Mouse (Mus musculus): ENCODE results near the gene Lmo4. TPM values are rescaled to one million over a fixed set of nuclear protein-coding genes. Genes with fewer than 3 reads are reported as not detected.
A peak's percentile ranks its signal among the peaks of the same experiment; 100 is the strongest.

Gene Lmo4
- polyA plus RNA-seq, 1 experiment from 2014 or later: 49.0 TPM

GRCm38 (mm10) chr3:144231931-144232330, 26.9 kb upstream of the Lmo4 start:
- 78% methylated on average over 6 of the region's 6 CpGs for WGBS
- Histone ChIP-seq H3K4me1 (ENCODE audit: control insufficient read depth, insufficient read depth, low read length) (no peaks in the 10 kb centered on the region), H3K4me2 (replicated peaks; ENCODE audit: low read depth, low read length) (no peak overlapping the region), H3K36me3 (ENCODE audit: control insufficient read depth, insufficient read depth, low read length) (no peaks in the 10 kb centered on the region), H3K27ac (ENCODE audit: low read depth, low read length) (no peak overlapping the region), H3K9ac (ENCODE audit: low read depth, low read length) (no peak overlapping the region), H3K9me3 (ENCODE audit: control insufficient read depth, low read length) (no peaks in the 10 kb centered on the region), H3K27me3 (ENCODE audit: control insufficient read depth, insufficient read depth, low read length) (no peaks in the 10 kb centered on the region), H3K4me3 (ENCODE audit: low read length) (no peak overlapping the region)
- ATAC-seq (ENCODE audit: low FRiP score, low TSS enrichment): no peak

DNA sequence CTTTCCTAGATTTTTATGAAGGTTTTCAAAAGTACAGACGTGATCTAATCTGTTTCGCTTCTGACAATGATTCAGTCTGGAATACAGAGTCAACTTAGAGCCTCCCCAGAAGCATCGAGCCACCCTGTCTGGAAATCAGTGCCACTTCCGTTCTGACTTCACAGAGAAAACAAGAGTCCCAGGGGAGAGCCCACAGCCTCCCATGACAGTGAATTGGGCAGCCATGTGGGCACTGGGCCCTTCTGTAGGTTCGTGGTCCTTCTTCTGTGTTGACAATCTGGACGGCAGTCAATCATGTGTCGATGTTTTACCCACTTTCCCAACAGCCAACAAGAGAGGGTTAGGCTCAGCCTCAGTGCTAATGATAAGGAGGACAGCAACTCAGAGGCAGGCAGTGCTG, 26.4 kb upstream of the Lmo4 start:
- no peaks in the 10 kb centered on the region for H3K27me3 ChIP-seq (ENCODE audit: control insufficient read depth, insufficient read depth, low read length)
- WGBS: 82% methylated on average over 7 of the region's 7 CpGs
- no peaks in the 10 kb centered on the region for H3K36me3 ChIP-seq (ENCODE audit: control insufficient read depth, insufficient read depth, low read length)
- no peak overlapping the region for H3K4me3 ChIP-seq (ENCODE audit: low read length)
- H3K4me1 ChIP-seq (ENCODE audit: control insufficient read depth, insufficient read depth, low read length): no peaks in the 10 kb centered on the region
- no peak overlapping the region for H3K4me2 ChIP-seq (replicated peaks; ENCODE audit: low read depth, low read length)
- H3K9me3 ChIP-seq (ENCODE audit: control insufficient read depth, low read length): no peaks in the 10 kb centered on the region
- H3K9ac ChIP-seq (ENCODE audit: low read depth, low read length): no peak overlapping the region
- H3K27ac ChIP-seq (ENCODE audit: low read depth, low read length): no peak overlapping the region
- no peak for ATAC-seq (ENCODE audit: low FRiP score, low TSS enrichment)

GRCm38 (mm10) chr3:144230016-144230415, 25.0 kb upstream of the Lmo4 start:
- Histone ChIP-seq H3K9me3 (ENCODE audit: control insufficient read depth, low read length) (no peaks in the 10 kb centered on the region), H3K4me1 (ENCODE audit: control insufficient read depth, insufficient read depth, low read length) (no peaks in the 10 kb centered on the region), H3K27me3 (ENCODE audit: control insufficient read depth, insufficient read depth, low read length) (peaks cover 2% of the 10 kb centered on the region; the same call in 1 of the 2 replicates), H3K4me3 (ENCODE audit: low read length) (no peak overlapping the region), H3K4me2 (replicated peaks; ENCODE audit: low read depth, low read length) (no peak overlapping the region), H3K9ac (ENCODE audit: low read depth, low read length) (no peak overlapping the region), H3K27ac (ENCODE audit: low read depth, low read length) (no peak overlapping the region), H3K36me3 (ENCODE audit: control insufficient read depth, insufficient read depth, low read length) (no peaks in the 10 kb centered on the region)
- 60% methylated on average over 9 of the region's 9 CpGs for WGBS
- ATAC-seq (ENCODE audit: low FRiP score, low TSS enrichment): no peak

- ATAC-seq (ENCODE audit: low FRiP score, low TSS enrichment): no peak
- no peak overlapping the region for H3K4me2 ChIP-seq (replicated peaks; ENCODE audit: low read depth, low read length)
- H3K27me3 ChIP-seq (ENCODE audit: control insufficient read depth, insufficient read depth, low read length): peaks cover 3% of the 10 kb centered on the region; the same call in 1 of the 2 replicates
- H3K4me1 ChIP-seq (ENCODE audit: control insufficient read depth, insufficient read depth, low read length): 0 out of 2 replicates have a peak, but pooled peaks cover 4% of the 10 kb centered on the region
- H3K27ac ChIP-seq (ENCODE audit: low read depth, low read length): no peak overlapping the region
- no peaks in the 10 kb centered on the region for H3K9me3 ChIP-seq (ENCODE audit: control insufficient read depth, low read length)
- no peak overlapping the region for H3K9ac ChIP-seq (ENCODE audit: low read depth, low read length)
- no peak overlapping the region for H3K4me3 ChIP-seq (ENCODE audit: low read length)
- H3K36me3 ChIP-seq (ENCODE audit: control insufficient read depth, insufficient read depth, low read length): no peaks in the 10 kb centered on the region
- WGBS: 68% methylated on average over 7 of the region's 7 CpGs
Measured at GRCm38 (mm10) chr3:144229312-144229711, 24.3 kb upstream of the Lmo4 start.

- Histone ChIP-seq H3K9me3 (ENCODE audit: control insufficient read depth, low read length) (no peaks in the 10 kb centered on the region), H3K4me2 (replicated peaks; ENCODE audit: low read depth, low read length) (no peak overlapping the region), H3K27ac (ENCODE audit: low read depth, low read length) (no peak overlapping the region), H3K4me1 (ENCODE audit: control insufficient read depth, insufficient read depth, low read length) (0 out of 2 replicates have a peak, but pooled peaks cover 4% of the 10 kb centered on the region), H3K27me3 (ENCODE audit: control insufficient read depth, insufficient read depth, low read length) (peaks cover 3% of the 10 kb centered on the region; the same call in 1 of the 2 replicates), H3K4me3 (ENCODE audit: low read length) (no peak overlapping the region), H3K36me3 (ENCODE audit: control insufficient read depth, insufficient read depth, low read length) (no peaks in the 10 kb centered on the region), H3K9ac (ENCODE audit: low read depth, low read length) (no peak overlapping the region)
- 72% methylated on average over 9 of the region's 9 CpGs for WGBS
- no peak for ATAC-seq (ENCODE audit: low FRiP score, low TSS enrichment)
Measured at GRCm38 (mm10) chr3:144225456-144226240, 20.6 kb upstream of the Lmo4 start.

GRCm38 (mm10) chr3:144224594-144224993, 19.6 kb upstream of the Lmo4 start:
- Histone ChIP-seq H3K36me3 (ENCODE audit: control insufficient read depth, insufficient read depth, low read length) (no peaks in the 10 kb centered on the region), H3K9ac (ENCODE audit: low read depth, low read length) (no peak overlapping the region), H3K27me3 (ENCODE audit: control insufficient read depth, insufficient read depth, low read length) (peaks cover 3% of the 10 kb centered on the region; the same call in 1 of the 2 replicates), H3K27ac (ENCODE audit: low read depth, low read length) (no peak overlapping the region), H3K4me2 (replicated peaks; ENCODE audit: low read depth, low read length) (no peak overlapping the region), H3K4me1 (ENCODE audit: control insufficient read depth, insufficient read depth, low read length) (0 out of 2 replicates have a peak, but pooled peaks cover 4% of the 10 kb centered on the region), H3K9me3 (ENCODE audit: control insufficient read depth, low read length) (no peaks in the 10 kb centered on the region), H3K4me3 (ENCODE audit: low read length) (no peak overlapping the region)
- 24% methylated on average over 7 of the region's 7 CpGs for WGBS
- no peak for ATAC-seq (ENCODE audit: low FRiP score, low TSS enrichment)

DNA sequence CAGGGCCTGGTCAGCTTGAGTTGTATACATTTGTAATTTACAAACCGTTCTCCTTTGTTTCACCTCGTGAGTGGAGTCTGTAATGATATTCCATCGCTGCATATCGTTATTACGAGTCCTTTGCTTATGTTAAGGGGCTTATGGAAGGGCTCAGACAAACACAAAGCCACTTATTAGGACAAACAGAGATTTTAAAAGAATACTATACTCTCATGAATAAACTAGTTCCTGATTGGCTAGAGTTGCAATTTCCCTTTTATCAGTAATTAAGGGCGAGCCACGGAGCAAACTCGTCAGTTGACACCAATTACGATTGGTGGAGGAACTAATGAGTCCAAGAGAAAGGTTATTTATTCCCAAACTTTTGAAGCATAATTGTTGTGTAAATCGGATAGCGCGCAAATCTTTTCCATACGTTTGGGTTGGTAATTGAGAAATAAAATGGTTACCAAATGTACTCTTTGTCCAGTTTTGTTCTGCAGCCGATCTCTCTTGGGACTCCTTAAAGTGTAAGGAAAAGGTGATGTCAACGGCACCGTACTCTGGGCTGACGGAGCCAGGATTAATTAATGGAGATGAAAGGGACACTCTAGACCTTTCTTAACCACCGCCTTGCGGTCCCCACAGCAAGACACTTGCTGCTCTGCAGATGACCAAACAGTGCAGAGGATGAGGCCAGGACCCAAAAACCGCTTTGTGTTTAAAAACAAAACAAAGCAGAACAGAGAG, 18.5 kb upstream of the Lmo4 start:
- Histone ChIP-seq H3K27me3 (ENCODE audit: control insufficient read depth, insufficient read depth, low read length) (peaks cover 3% of the 10 kb centered on the region; the same call in 1 of the 2 replicates), H3K4me2 (replicated peaks; ENCODE audit: low read depth, low read length) (no peak overlapping the region), H3K27ac (ENCODE audit: low read depth, low read length) (no peak overlapping the region), H3K4me1 (ENCODE audit: control insufficient read depth, insufficient read depth, low read length) (0 out of 2 replicates have a peak, but pooled peaks cover 4% of the 10 kb centered on the region), H3K9ac (ENCODE audit: low read depth, low read length) (no peak overlapping the region), H3K4me3 (ENCODE audit: low read length) (no peak overlapping the region), H3K9me3 (ENCODE audit: control insufficient read depth, low read length) (no peaks in the 10 kb centered on the region), H3K36me3 (ENCODE audit: control insufficient read depth, insufficient read depth, low read length) (no peaks in the 10 kb centered on the region)
- ATAC-seq (ENCODE audit: low FRiP score, low TSS enrichment): peak; percentile 71
- 52% methylated on average over 20 of the region's 20 CpGs for WGBS

- Histone ChIP-seq H3K27me3 (ENCODE audit: control insufficient read depth, insufficient read depth, low read length) (peaks cover 3% of the 10 kb centered on the region; the same call in 1 of the 2 replicates), H3K4me3 (ENCODE audit: low read length) (no peak overlapping the region), H3K4me2 (replicated peaks; ENCODE audit: low read depth, low read length) (no peak overlapping the region), H3K4me1 (ENCODE audit: control insufficient read depth, insufficient read depth, low read length) (0 out of 2 replicates have a peak, but pooled peaks cover 4% of the 10 kb centered on the region), H3K36me3 (ENCODE audit: control insufficient read depth, insufficient read depth, low read length) (no peaks in the 10 kb centered on the region), H3K27ac (ENCODE audit: low read depth, low read length) (no peak overlapping the region), H3K9me3 (ENCODE audit: control insufficient read depth, low read length) (no peaks in the 10 kb centered on the region), H3K9ac (ENCODE audit: low read depth, low read length) (no peak overlapping the region)
- WGBS: 47% methylated on average over 9 of the region's 9 CpGs
- ATAC-seq (ENCODE audit: low FRiP score, low TSS enrichment): no peak
Measured at GRCm38 (mm10) chr3:144222381-144222780, 17.4 kb upstream of the Lmo4 start.

DNA sequence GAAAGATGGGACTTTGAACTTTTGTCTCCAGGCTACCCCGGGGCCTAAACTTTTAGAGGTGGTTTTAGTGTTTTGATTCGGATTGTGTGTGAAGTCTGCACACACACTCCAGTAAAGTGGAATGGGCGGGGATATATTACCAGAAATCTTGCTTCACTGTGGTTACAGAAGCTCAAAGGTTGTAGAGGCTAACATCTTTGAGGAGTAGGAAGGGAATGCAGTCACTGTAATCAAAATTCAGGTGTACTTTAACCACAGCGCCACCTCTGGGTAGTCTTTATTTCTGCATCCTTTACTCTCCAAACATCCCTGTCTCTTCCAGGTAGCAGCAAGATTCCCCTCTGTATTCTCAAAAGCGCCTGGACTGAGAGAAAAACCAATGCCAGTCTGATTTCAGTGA, 2.5 kb upstream of the Lmo4 start:
- H3K9me3 ChIP-seq (ENCODE audit: control insufficient read depth, low read length): no peaks in the 10 kb centered on the region
- no peak for ATAC-seq (ENCODE audit: low FRiP score, low TSS enrichment)
- no peaks in the 10 kb centered on the region for H3K27me3 ChIP-seq (ENCODE audit: control insufficient read depth, insufficient read depth, low read length)
- no peak overlapping the region for H3K27ac ChIP-seq (ENCODE audit: low read depth, low read length)
- no peaks in the 10 kb centered on the region for H3K36me3 ChIP-seq (ENCODE audit: control insufficient read depth, insufficient read depth, low read length)
- 39% methylated on average over 5 of the region's 5 CpGs for WGBS
- no peak overlapping the region for H3K4me2 ChIP-seq (replicated peaks; ENCODE audit: low read depth, low read length)
- no peak overlapping the region for H3K4me3 ChIP-seq (ENCODE audit: low read length)
- H3K4me1 ChIP-seq (ENCODE audit: control insufficient read depth, insufficient read depth, low read length): peaks cover 5% of the 10 kb centered on the region; the same call in 1 of the 2 replicates
- H3K9ac ChIP-seq (ENCODE audit: low read depth, low read length): no peak overlapping the region

Data from kidney, embryonic 14.5 days (tissue).